Mouse (Mus musculus) right cerebral cortex, postnatal 10 days (tissue): ENCODE measurements at regions not wholly inside any gene's neighbourhood (a gene's known extent, or its start where the extent isn't known, plus 50 kb on each side); places are given as distances from the start of the nearest gene placed in this dataset.
A peak's percentile ranks its signal among the peaks of the same experiment; 100 is the strongest.

Experiments
- DNase-seq, 2 experiments: peaks; one replicate each; pipeline ENCODE4 v3.0.0; 2021; ENCODE audit warnings: low spot score in 2 of 2

DNA sequence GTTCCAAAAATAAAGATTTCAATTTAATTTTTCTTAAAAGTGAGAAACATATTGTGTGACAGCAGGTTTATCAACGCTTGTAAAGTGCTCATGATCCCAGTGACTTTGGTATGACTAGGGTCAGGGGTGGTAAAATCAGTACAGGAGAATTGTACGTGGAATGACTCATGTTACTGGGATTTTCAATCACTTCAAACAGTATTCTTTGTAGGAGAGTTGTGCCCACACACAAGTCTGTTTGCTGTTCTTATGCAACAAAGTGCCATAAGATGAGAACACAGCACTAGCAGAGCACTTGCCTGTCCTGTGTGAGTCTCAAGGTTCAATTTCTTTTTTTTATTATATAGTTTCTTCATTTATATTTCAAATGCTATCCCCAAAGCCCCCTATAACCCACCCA, 166.5 kb downstream of the Smarca1 start:
- DNase-seq, result no peak

DNA sequence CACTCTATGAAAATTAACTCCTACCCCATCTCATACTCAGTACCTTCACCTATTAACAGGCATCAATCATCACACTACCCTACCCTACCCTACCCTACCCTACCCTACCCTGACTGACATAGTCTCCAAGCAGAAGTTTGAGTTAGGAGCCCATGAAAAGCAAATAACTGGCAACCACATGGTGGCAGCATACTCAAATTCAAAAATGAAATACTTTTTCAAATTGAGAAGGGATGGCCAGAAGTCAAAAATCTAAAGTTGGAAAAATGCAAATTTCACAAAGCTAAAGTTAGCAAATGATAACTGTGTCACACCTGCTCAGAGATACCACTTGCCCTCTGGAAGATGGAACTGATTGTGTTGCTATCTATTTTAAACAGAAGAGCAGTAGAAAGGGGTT, 189.7 kb downstream of the Smarca1 start:
- peak; percentile 18 to 26 for DNase-seq

DNA sequence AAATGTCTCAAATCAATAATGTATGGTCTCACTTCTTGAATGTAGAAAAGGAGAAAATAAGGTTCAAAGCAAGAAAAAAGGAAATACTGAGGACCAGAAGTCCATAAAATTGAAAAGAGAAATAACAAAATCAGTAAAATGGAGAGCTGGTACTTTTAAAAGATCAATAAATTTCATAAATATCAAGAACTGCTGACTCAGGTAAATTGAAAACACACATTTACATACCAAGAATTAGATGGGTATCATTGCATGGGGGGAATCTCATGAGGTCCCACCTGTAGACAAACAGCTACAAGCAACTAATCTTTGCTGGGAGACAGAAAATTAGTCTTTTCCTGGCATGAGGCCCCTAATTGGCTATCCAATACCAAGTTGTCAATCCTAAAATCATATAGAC, 224.0 kb downstream of the Smarca1 start:
- DNase-seq, result no peak

DNA sequence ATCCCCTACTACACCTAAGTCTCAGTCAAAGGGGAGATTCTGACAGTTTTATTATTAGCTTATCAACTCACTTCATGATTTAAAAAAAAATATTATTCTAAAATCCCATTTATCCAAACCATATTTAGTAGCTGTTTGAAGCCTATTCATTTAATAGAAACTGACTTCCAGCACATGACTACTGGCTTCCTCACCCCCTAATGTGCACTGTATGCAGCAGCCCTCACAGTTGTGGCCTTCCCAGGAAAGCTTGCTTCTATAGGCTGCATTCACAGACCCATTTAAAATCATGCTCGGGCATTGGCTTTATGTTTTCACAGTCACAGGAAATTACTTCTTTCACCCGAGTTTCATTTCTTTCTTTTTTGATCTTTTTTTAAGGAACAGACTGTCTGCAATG, 246.3 kb downstream of the Smarca1 start:
- no peak for DNase-seq

DNA sequence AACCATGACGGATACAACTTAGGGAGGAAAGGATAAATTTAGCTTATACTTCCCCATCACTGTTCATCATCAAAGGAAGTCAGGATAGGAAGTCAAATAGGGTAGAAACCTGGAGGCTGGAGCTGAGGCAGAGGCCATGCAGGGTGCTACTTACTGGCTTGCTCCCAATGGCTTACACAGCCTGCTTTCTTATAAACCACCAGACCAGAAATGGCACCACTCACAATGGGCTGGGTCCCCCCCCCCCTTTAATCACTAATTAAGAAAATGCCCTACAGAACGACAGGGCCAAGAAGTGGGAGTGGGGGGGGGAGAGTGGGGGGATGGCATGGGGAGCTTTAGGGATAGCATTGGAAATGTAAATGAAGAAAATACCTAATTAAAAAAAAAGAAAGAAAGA, 251.6 kb downstream of the Smarca1 start:
- DNase-seq, result no peak

DNA sequence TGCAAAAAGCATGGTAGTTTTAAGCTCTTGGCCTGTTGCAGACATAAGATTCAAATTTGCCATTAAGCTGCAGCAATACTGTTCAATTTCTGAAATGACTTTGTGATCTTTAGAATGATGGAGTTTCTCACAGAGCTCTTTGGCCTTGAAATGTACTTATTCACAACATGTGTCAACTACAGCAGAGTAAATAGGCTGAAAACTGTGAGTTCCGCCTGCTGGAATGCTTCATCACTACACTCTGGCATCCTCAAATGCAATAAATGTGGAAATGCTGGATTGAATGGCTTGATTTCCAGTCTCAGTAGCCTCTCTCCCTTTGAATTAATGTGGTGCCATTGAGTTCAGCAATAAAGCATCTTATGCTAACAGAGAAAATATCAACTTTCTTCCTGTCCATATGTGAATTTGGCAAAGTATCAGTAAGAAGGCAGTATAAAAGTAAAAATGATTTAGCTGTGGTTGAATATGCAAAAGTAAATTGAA, 253.9 kb downstream of the Smarca1 start:
- no peak for DNase-seq

DNA sequence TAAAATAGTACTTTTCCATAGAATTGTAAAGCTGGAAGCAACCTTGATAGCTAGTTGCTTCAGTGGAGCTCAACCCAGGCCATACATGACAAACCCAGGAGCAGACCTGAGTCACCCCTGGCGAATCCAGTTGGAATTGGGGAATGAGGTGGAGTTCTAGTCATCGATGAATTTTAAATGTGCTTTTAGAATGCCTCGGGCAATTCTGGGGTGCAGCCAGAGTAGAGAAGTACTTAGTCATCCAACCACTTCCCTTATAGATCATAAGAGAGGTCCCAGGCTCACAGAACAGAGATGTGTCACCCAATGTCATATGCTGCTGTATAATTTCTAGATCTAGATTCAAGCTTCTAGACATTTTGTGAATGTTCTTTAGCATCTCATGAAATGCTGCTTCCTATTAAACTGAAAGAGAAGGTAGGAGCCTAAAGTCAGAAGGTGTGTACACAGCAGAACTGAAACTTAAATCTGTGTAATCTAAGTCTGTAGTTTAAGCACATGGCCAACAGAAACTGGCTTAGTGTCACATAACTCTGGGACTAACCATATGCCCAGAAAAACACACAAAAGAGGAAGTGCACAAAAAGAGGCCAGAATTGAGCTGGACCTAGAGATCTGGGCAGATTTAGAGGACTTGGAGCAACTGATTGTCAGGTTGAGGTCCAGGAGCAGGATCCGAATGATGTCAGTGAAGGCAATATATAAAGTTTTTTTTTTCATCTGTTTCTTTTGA, 269.7 kb downstream of the Smarca1 start:
- DNase-seq, result no peak

DNA sequence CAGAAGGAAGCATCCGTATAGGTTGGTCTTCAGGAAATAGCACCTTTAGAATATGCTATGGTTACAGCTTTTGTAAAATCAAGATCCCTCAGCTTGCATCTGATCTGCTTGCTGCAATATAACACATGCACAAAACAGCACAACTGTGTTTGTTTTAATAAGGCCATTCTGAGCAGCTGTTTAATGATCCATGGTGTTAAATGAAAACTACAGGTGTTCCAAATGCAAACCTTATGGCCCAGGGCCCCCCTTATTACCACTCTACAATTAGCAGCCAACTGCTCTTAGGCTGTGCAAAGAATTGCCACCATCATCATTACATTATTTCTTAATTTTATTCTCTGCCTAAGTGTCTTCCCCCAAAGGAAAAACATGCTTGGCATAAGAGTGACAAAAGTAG, 280.4 kb downstream of the Smarca1 start:
- DNase-seq, result no peak
